Mouse (Mus musculus): Measurements from ENCODE around the gene Osgep. TPM values are rescaled to one million over a fixed set of nuclear protein-coding genes. Genes with fewer than 3 reads are reported as not detected.
"Not testable (repeated sequence)": the region's sequence is repeated elsewhere in the genome, so short reads cannot be mapped to it uniquely, and the experiment has no call there.

Osgep gene
- polyA plus RNA-seq, 1 experiment from 2014 or later: 66.3 TPM

- H3K4me2 ChIP-seq: peak within 1 kb of the TSS; percentile 93
Measured at GRCm38 (mm10) chr14:50930754-50931492, 6.2 kb upstream of the Osgep start, which contains the start of the genes Pip4p1 and Pnp. Pip4p1 (minus strand) TSS chr14:50930856. Pnp (plus strand) TSS chr14:50931082.

GRCm38 (mm10) chr14:50930377-50930753 lies 5.7 kb upstream of the Osgep start:
- Histone ChIP-seq H3K9me3 (replicated peaks) (no peaks in the 10 kb centered on the region), H3K27me3 (no peaks in the 10 kb centered on the region), H3K9ac (peak overlapping the region; percentile 97), H3K27ac (peak overlapping the region; percentile 90), H3K36me3 (peaks cover 39% of the 10 kb centered on the region), H3K4me3 (replicated peaks) (peak overlapping the region; percentile 94), H3K4me1 (replicated peaks) (peaks cover 54% of the 10 kb centered on the region), H3K4me2 (peak overlapping the region; percentile 93)
- ATAC-seq (ENCODE audit: low read depth) (peak; percentile 67), DNase-seq (no peak)
- WGBS (ENCODE audit: insufficient replicate concordance): under 1% methylated on average over 38 of the region's 38 CpGs

More at GRCm38 (mm10) chr14:50930754-50931492, 6.2 kb upstream of the Osgep start, which contains the start of the genes Pip4p1 and Pnp:
- H3K4me3 ChIP-seq (replicated peaks): peak within 1 kb of the TSS; percentile 94
- no peaks in the 10 kb centered on the region for H3K9me3 ChIP-seq (replicated peaks)
- ATAC-seq (ENCODE audit: low read depth): peak; percentile 95
- DNase-seq: peak; percentile 99
- under 1% methylated on average over 68 of the region's 68 CpGs for WGBS (ENCODE audit: insufficient replicate concordance)
- peak within 1 kb of the TSS; percentile 97 for H3K9ac ChIP-seq
- H3K27me3 ChIP-seq: no peaks in the 10 kb centered on the region
- H3K27ac ChIP-seq: peak within 1 kb of the TSS; percentile 90
- H3K4me1 ChIP-seq (replicated peaks): peaks cover 49% of the 10 kb centered on the region
- peaks cover 38% of the 10 kb centered on the region for H3K36me3 ChIP-seq

GRCm38 (mm10) chr14:50929951-50930350 lies 5.3 kb upstream of the Osgep start:
- Histone ChIP-seq H3K9ac (peak overlapping the region; percentile 97), H3K4me2 (peak overlapping the region; percentile 93), H3K9me3 (replicated peaks) (no peaks in the 10 kb centered on the region), H3K27me3 (no peaks in the 10 kb centered on the region), H3K4me1 (replicated peaks) (peaks cover 58% of the 10 kb centered on the region), H3K27ac (peak overlapping the region; percentile 90), H3K4me3 (replicated peaks) (peak overlapping the region; percentile 94), H3K36me3 (peaks cover 39% of the 10 kb centered on the region)
- WGBS (ENCODE audit: insufficient replicate concordance): 11% methylated on average over 10 of the region's 10 CpGs
- no peak for DNase-seq
- no peak for ATAC-seq (ENCODE audit: low read depth)

GRCm38 (mm10) chr14:50927366-50927765 lies 2.7 kb upstream of the Osgep start:
- Histone ChIP-seq H3K9me3 (replicated peaks) (no peaks in the 10 kb centered on the region), H3K27ac (no peak overlapping the region), H3K36me3 (peaks cover 39% of the 10 kb centered on the region), H3K4me2 (no peak overlapping the region), H3K4me1 (replicated peaks) (peaks cover 67% of the 10 kb centered on the region), H3K27me3 (no peaks in the 10 kb centered on the region), H3K4me3 (replicated peaks) (no peak overlapping the region), H3K9ac (no peak overlapping the region; the same call in 1 of the 2 replicates)
- WGBS (ENCODE audit: insufficient replicate concordance): 83% methylated on average over 3 of the region's 3 CpGs
- ATAC-seq (ENCODE audit: low read depth) (no peak), DNase-seq (no peak)

- Histone ChIP-seq H3K27ac (peak overlapping the region; percentile 88), H3K4me3 (replicated peaks) (peak overlapping the region; percentile 78), H3K36me3 (peaks cover 39% of the 10 kb centered on the region), H3K9me3 (replicated peaks) (no peaks in the 10 kb centered on the region), H3K4me2 (peak overlapping the region; percentile 98), H3K27me3 (no peaks in the 10 kb centered on the region), H3K4me1 (replicated peaks) (peaks cover 56% of the 10 kb centered on the region), H3K9ac (peak overlapping the region; percentile 85)
- WGBS (ENCODE audit: insufficient replicate concordance): under 1% methylated on average over 38 of the region's 38 CpGs
- DNase-seq (no peak), ATAC-seq (ENCODE audit: low read depth) (peak; percentile 63)
Measured at GRCm38 (mm10) chr14:50925111-50925920, 623 bp upstream of the Osgep start.

- peaks cover 37% of the 10 kb centered on the region for H3K4me1 ChIP-seq (replicated peaks)
- H3K27ac ChIP-seq: peak overlapping the region; percentile 88
- H3K9me3 ChIP-seq (replicated peaks); H3K27me3 ChIP-seq; ATAC-seq (ENCODE audit: low read depth); DNase-seq: not testable (repeated sequence)
- 59% methylated on average over 1 of the region's 1 CpGs for WGBS (ENCODE audit: insufficient replicate concordance)
- peak overlapping the region; percentile 98 for H3K4me2 ChIP-seq
- peak overlapping the region; percentile 85 for H3K9ac ChIP-seq
- peaks cover 34% of the 10 kb centered on the region for H3K36me3 ChIP-seq
- H3K4me3 ChIP-seq (replicated peaks): peak overlapping the region; percentile 78
Measured at GRCm38 (mm10) chr14:50923437-50923836, 1.3 kb downstream of the Osgep start.

GRCm38 (mm10) chr14:50911356-50911755 lies 13.3 kb downstream of the Osgep start:
- Histone ChIP-seq H3K4me1 (replicated peaks) (no peaks in the 10 kb centered on the region), H3K4me3 (replicated peaks) (no peak overlapping the region), H3K36me3 (peaks cover 39% of the 10 kb centered on the region), H3K27ac (no peak overlapping the region), H3K4me2 (no peak overlapping the region), H3K9me3 (replicated peaks) (no peaks in the 10 kb centered on the region), H3K27me3 (no peaks in the 10 kb centered on the region), H3K9ac (no peak overlapping the region)
- DNase-seq (no peak), ATAC-seq (ENCODE audit: low read depth) (no peak)
- 59% methylated on average over 3 of the region's 3 CpGs for WGBS (ENCODE audit: insufficient replicate concordance)

GRCm38 (mm10) chr14:50908126-50908525 lies 16.6 kb downstream of the Osgep start:
- ATAC-seq (ENCODE audit: low read depth) (no peak), DNase-seq (no peak)
- Histone ChIP-seq H3K9ac (no peak overlapping the region), H3K27me3 (no peaks in the 10 kb centered on the region), H3K4me1 (replicated peaks) (peaks cover 9% of the 10 kb centered on the region), H3K4me3 (replicated peaks) (no peak overlapping the region), H3K9me3 (replicated peaks) (no peaks in the 10 kb centered on the region), H3K36me3 (peaks cover 11% of the 10 kb centered on the region), H3K4me2 (no peak overlapping the region), H3K27ac (no peak overlapping the region)
- 44% methylated on average over 4 of the region's 4 CpGs for WGBS (ENCODE audit: insufficient replicate concordance)

- not testable (repeated sequence) for H3K27ac ChIP-seq; H3K36me3 ChIP-seq; H3K9ac ChIP-seq; H3K9me3 ChIP-seq (replicated peaks); H3K4me2 ChIP-seq; H3K27me3 ChIP-seq; H3K4me1 ChIP-seq (replicated peaks); H3K4me3 ChIP-seq (replicated peaks); DNase-seq; ATAC-seq (ENCODE audit: low read depth)
Measured at GRCm38 (mm10) chr14:50905327-50905726, 19.4 kb downstream of the Osgep start.

GRCm38 (mm10) chr14:50904828-50905129 lies 19.9 kb downstream of the Osgep start:
- ATAC-seq (ENCODE audit: low read depth): no peak
- DNase-seq: no peak
- Histone ChIP-seq H3K27ac (no peak overlapping the region), H3K4me1 (replicated peaks) (peaks cover 9% of the 10 kb centered on the region), H3K9me3 (replicated peaks) (no peaks in the 10 kb centered on the region), H3K4me3 (replicated peaks) (no peak overlapping the region), H3K36me3 (no peaks in the 10 kb centered on the region), H3K27me3 (no peaks in the 10 kb centered on the region), H3K4me2 (no peak overlapping the region), H3K9ac (no peak overlapping the region)
- 74% methylated on average over 4 of the region's 4 CpGs for WGBS (ENCODE audit: insufficient replicate concordance)

GRCm38 (mm10) chr14:50903973-50904827 lies 20.5 kb downstream of the Osgep start:
- Histone ChIP-seq H3K9ac (peak overlapping the region; percentile 49; the same call in 1 of the 2 replicates), H3K4me3 (replicated peaks) (peak overlapping the region; percentile 52), H3K9me3 (replicated peaks) (no peaks in the 10 kb centered on the region), H3K27me3 (no peaks in the 10 kb centered on the region), H3K27ac (no peak overlapping the region), H3K4me1 (replicated peaks) (peaks cover 9% of the 10 kb centered on the region), H3K36me3 (no peaks in the 10 kb centered on the region), H3K4me2 (peak overlapping the region; percentile 77)
- ATAC-seq (ENCODE audit: low read depth) (peak; percentile 78), DNase-seq (no peak)
- 7% methylated on average over 26 of the region's 26 CpGs for WGBS (ENCODE audit: insufficient replicate concordance)

Measured in liver, embryonic 13.5 days (tissue).